Comparison of ENCODE assay signal across 8 mouse cellular contexts in the genomic region with DNA sequence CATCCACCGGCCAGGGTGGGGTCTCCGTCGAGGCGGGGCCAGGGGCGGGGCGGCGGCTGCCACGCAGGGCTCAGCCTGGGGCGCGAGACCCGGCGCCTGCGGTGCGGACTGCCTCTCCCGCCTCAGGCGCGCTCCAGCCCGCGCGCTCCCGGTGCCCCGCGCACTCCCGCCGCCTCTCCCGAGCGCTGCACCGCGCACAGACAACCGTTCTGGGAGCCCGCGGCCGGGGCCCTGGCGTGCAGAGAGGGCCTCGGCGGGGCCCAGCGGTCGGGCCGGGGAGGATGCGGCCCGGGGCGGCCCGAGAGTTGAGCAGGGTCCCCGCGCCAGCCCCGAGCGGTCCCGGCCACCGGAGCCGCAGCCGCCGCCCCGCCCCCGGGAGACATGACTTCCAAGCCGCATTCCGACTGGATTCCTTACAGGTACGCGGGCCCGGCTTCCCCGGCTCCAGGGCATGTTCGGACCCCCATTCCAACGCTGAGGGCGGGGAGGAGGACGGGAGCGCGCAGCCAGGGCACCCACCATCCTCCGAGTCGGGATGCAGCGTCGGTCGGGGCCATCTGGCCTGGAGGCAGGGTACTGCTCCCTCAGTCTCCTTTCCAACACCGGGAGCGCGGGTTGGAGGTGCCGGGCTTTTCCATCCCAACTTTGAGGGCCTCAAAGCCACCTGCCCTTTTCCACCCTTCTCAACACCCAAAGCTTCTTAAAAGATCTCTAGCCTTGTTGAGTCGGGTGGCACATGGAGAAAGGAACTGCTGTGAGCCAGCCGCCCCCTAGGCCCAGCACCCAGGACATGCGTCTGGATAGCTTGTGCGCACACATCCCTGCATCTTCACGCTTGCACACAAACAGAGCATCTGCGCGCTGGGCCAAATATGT.
DNase-seq lines count a peak whose midpoint lies in the region; ATAC-seq and TF ChIP-seq lines count a peak whose summit lies in the region.

No protein-coding gene starts in this region.

- no peaks in the 10 kb centered on the region for H3K9me3 ChIP-seq in E14TG2a.4 (ENCODE audit: low read length)
- H3K9me3 ChIP-seq in hindbrain, embryonic 11.5 days (ENCODE audit: control insufficient read depth, low read length) = no peaks in the 10 kb centered on the region
- H3K9me3 ChIP-seq in stomach, postnatal 0 days (ENCODE audit: control insufficient read depth, low read length) = no peaks in the 10 kb centered on the region

- peak overlapping the region; percentile 87 for H3K4me3 ChIP-seq in E14TG2a.4 (replicated peaks; ENCODE audit: low read length)
- peak overlapping the region; percentile 77 for H3K4me3 ChIP-seq in hindbrain, embryonic 11.5 days (ENCODE audit: low read depth, low read length)
- peak overlapping the region; percentile 50 for H3K4me3 ChIP-seq in stomach, postnatal 0 days (ENCODE audit: low read depth, low read length)

- no peaks in the 10 kb centered on the region for H3K36me3 ChIP-seq in E14TG2a.4 (ENCODE audit: insufficient read depth, low read length)
- no peaks in the 10 kb centered on the region for H3K36me3 ChIP-seq in hindbrain, embryonic 11.5 days (ENCODE audit: control insufficient read depth, insufficient read depth, low read length)
- no peaks in the 10 kb centered on the region for H3K36me3 ChIP-seq in stomach, postnatal 0 days (ENCODE audit: control insufficient read depth, insufficient read depth, low read length)

- H3K4me2 ChIP-seq in hindbrain, embryonic 11.5 days (replicated peaks; ENCODE audit: low read depth, low read length) = peak overlapping the region; percentile 78
- peak overlapping the region; percentile 93 for H3K4me2 ChIP-seq in stomach, postnatal 0 days (replicated peaks; ENCODE audit: low read depth)

- DNase-seq in gastrocnemius, postnatal 25 days = peak; percentile 13
- no peak for DNase-seq in gastrocnemius, postnatal 14 days
- peak; percentile 79 to 82 for DNase-seq in cerebellum, postnatal 10 days
- DNase-seq in hindbrain, embryonic 11.5 days (ENCODE audit: low spot score) = peak; percentile 78
- DNase-seq in stomach, postnatal 0 days (ENCODE audit: low spot score) = peak; percentile 32
- DNase-seq in gastrocnemius, postnatal 10 days = no peak

- peaks cover 66% of the 10 kb centered on the region for H3K27me3 ChIP-seq in E14TG2a.4 (ENCODE audit: insufficient read depth, low read length)
- peaks cover 8% of the 10 kb centered on the region for H3K27me3 ChIP-seq in hindbrain, embryonic 11.5 days (ENCODE audit: control insufficient read depth, insufficient read depth, low read length)
- H3K27me3 ChIP-seq in stomach, postnatal 0 days (ENCODE audit: control insufficient read depth, insufficient read depth, low read length) = peaks cover 3% of the 10 kb centered on the region; the same call in 1 of the 2 replicates

- no peak for TF ChIP-seq CTCF in E14TG2a.4 (conservative IDR thresholded peaks at IDR 0.05; ENCODE audit: low read length)
- TF ChIP-seq CTCF in stomach, postnatal 0 days (IDR thresholded peaks at IDR 0.05; ENCODE audit: low read depth) = no peak

- H3K4me1 ChIP-seq in E14TG2a.4 (replicated peaks; ENCODE audit: low read depth, low read length) = peaks cover 13% of the 10 kb centered on the region
- peaks cover 5% of the 10 kb centered on the region; the same call in 1 of the 2 replicates for H3K4me1 ChIP-seq in hindbrain, embryonic 11.5 days (replicated peaks; ENCODE audit: control insufficient read depth, insufficient read depth, low read length)
- H3K4me1 ChIP-seq in stomach, postnatal 0 days (replicated peaks; ENCODE audit: control insufficient read depth, insufficient read depth) = no peaks in the 10 kb centered on the region

- TF ChIP-seq EP300 in stomach, postnatal 0 days (optimal IDR thresholded peaks at IDR 0.05) = no peak

- 1% methylated on average over 51 of the region's 82 CpGs for WGBS in hindbrain, embryonic 11.5 days
- WGBS in stomach, postnatal 0 days = 2% methylated on average over 73 of the region's 82 CpGs

- H3K27ac ChIP-seq in hindbrain, embryonic 11.5 days (ENCODE audit: low read depth, low read length) = peak overlapping the region; percentile 72
- H3K27ac ChIP-seq in stomach, postnatal 0 days (replicated peaks) = no peak overlapping the region

- peak overlapping the region; percentile 89 for H3K9ac ChIP-seq in hindbrain, embryonic 11.5 days (ENCODE audit: low read depth, low read length)
- H3K9ac ChIP-seq in stomach, postnatal 0 days (ENCODE audit: low read length) = peak overlapping the region; percentile 18; the same call in 1 of the 2 replicates

- peak; percentile 82 for ATAC-seq in hindbrain, embryonic 11.5 days (ENCODE audit: low FRiP score)
- 0 out of 2 replicates have a peak, but pooled peaks have one; percentile 14 for ATAC-seq in megakaryocyte progenitor cell, adult 5-6 weeks (replicated peaks; ENCODE audit: poor library complexity)
- peak; percentile 51 for ATAC-seq in stomach, postnatal 0 days (ENCODE audit: low FRiP score, low TSS enrichment)

- intact Hi-C loops in gastrocnemius, postnatal 14 days (cut with DNase I; ENCODE audit: low total_unique reads) = no loop called here

Comparison
In these comparisons a context has a peak if more than half of its experiments do, and no peak if none do; other contexts are left out.
1. DNase-seq: peak in gastrocnemius, postnatal 25 days (single experiment), cerebellum, postnatal 10 days (2 of 2), hindbrain, embryonic 11.5 days (single experiment) and stomach, postnatal 0 days (single experiment); none in gastrocnemius, postnatal 14 days (single experiment) and gastrocnemius, postnatal 10 days (single experiment).
2. ATAC-seq: peak in every context shown above with its lines; median percentile 82 in hindbrain, embryonic 11.5 days; 51 in stomach, postnatal 0 days; 14 in megakaryocyte progenitor cell, adult 5-6 weeks.
3. Peak in every context shown above with its lines, with median percentiles within 50 percentile points of each other: H3K4me3 ChIP-seq.